Mouse (Mus musculus) cortical plate, adult 2 months (tissue): ENCODE results near the gene Ubxn1.

Experiments used
- CTCF ChIP-seq: fragments of 200-500 bp; IDR thresholded peaks from 2 replicates; pipeline ENCODE4 v1.5.1; 2011; ENCODE audit warnings: mild to moderate bottlenecking, control low read depth, low read length; ENCODE audit not compliant: insufficient read depth; ENCODE audit errors: extremely low read depth
- POLR2A ChIP-seq: fragments of 200-500 bp; IDR thresholded peaks from 2 replicates; pipeline ENCODE4 v1.6.1; 2011; ENCODE audit warnings: mild to moderate bottlenecking, low read length, control low read depth; ENCODE audit not compliant: insufficient read depth; ENCODE audit errors: extremely low read depth

GRCm38 (mm10) chr19:8857689-8858088 is 13.6 kb upstream of the Ubxn1 start:
- peak; percentile 61 for TF ChIP-seq CTCF
- TF ChIP-seq POLR2A: no peak
